Mouse (Mus musculus): Measurements from ENCODE around the gene Tectb.

DNA sequence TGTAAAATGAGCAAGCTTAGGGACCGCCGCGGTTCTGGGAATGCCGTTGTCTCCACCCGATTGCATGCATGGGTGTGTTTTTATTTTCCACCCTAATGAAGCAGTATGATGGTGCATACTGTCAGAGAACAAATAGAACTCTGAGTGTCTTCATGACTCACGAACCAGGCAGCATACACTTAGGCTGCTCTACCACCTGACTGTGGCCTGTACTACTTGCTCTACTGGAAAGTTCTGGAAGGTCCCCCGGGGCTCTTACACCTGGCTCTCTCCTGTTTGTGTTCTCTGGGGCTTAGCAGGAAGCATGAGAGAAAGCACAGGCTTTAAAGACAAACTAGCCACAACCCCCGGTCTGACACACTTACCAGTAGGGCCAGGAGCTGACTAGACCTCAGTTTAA, 38.8 kb downstream of the Tectb start:
- no peak for TF ChIP-seq POLR2A (IDR thresholded peaks at IDR 0.05; ENCODE audit: control insufficient read depth in 1 of 2, insufficient read depth in 1 of 2, low read depth in 1 of 2, low read length in 2 of 2, poor library complexity in 1 of 2)
- TF ChIP-seq ZNF384 (IDR thresholded peaks at IDR 0.05; ENCODE audit: low read depth, low read length), result no peak
- no peak for TF ChIP-seq TBP (IDR thresholded peaks at IDR 0.05; ENCODE audit: low read depth, low read length)
- TF ChIP-seq TCF12 (IDR thresholded peaks at IDR 0.05; ENCODE audit: low read depth, low read length), result no peak
- TF ChIP-seq ZKSCAN1 (IDR thresholded peaks at IDR 0.05; ENCODE audit: low read depth, low read length), result no peak
- TF ChIP-seq CTCF (IDR thresholded peaks at IDR 0.05 in 2 of 3, conservative IDR thresholded peaks at IDR 0.05 in 1 of 3; ENCODE audit: control insufficient read depth in 1 of 3, insufficient read depth in 1 of 3, low read depth in 2 of 3, low read length in 3 of 3, poor library complexity in 1 of 3, severe bottlenecking in 1 of 3), result no peak
- no peak for TF ChIP-seq JUND (IDR thresholded peaks at IDR 0.05; ENCODE audit: low read depth, low read length)

Measured in MEL (cell line).